Mouse (Mus musculus) hindbrain, embryonic 11.5 days (tissue): ENCODE data around the gene Cpeb3. TPM values are rescaled to one million over a fixed set of nuclear protein-coding genes. Genes with fewer than 3 reads are reported as not detected.

Experiments used
- ATAC-seq: fragments of 200-750 bp; cut with Nextera tagmentation; 2 replicates; pipeline ENCODE4 v1.8.0; 2017; ENCODE audit warnings: mild to moderate bottlenecking, moderate TSS enrichment, moderate library complexity; ENCODE audit not compliant: low FRiP score
- DNase-seq: peaks from one replicate; pipeline ENCODE4 v3.0.0-alpha.2; 2015; ENCODE audit warnings: low spot score
- H3K27ac ChIP-seq: fragments of 300-500 bp; sonication (generic); 2 replicates; pipeline ENCODE4 v1.5.1; 2014; ENCODE audit warnings: mild to moderate bottlenecking, low read depth, low read length
- H3K27me3 ChIP-seq: fragments of 300-500 bp; sonication (generic); 2 replicates; pipeline ENCODE4 v1.6.1; 2014; ENCODE audit warnings: mild to moderate bottlenecking, low read length, moderate library complexity, mixed read lengths; ENCODE audit not compliant: control insufficient read depth, insufficient read depth
- H3K36me3 ChIP-seq: fragments of 300-500 bp; sonication (generic); 2 replicates; pipeline ENCODE4 v1.6.1; 2014; ENCODE audit warnings: mild to moderate bottlenecking, low read length, moderate library complexity, mixed read lengths; ENCODE audit not compliant: control insufficient read depth, insufficient read depth
- H3K4me1 ChIP-seq: fragments of 300-500 bp; sonication (generic); replicated peaks from 2 replicates; pipeline ENCODE4 v1.6.1; 2014; ENCODE audit warnings: low read length, mixed read lengths; ENCODE audit not compliant: control insufficient read depth, insufficient read depth
- H3K4me2 ChIP-seq: fragments of 300-500 bp; sonication (generic); replicated peaks from 2 replicates; pipeline ENCODE4 v1.6.1; 2014; ENCODE audit warnings: mild to moderate bottlenecking, low read depth, low read length
- H3K4me3 ChIP-seq: fragments of 300-500 bp; sonication (generic); 2 replicates; pipeline ENCODE4 v1.5.1; 2014; ENCODE audit warnings: low read depth, low read length
- H3K9ac ChIP-seq: fragments of 300-500 bp; sonication (generic); 2 replicates; pipeline ENCODE4 v1.6.1; 2014; ENCODE audit warnings: low read depth, low read length
- H3K9me3 ChIP-seq: fragments of 300-500 bp; sonication (generic); 2 replicates; pipeline ENCODE4 v1.6.1; 2016; ENCODE audit warnings: low read length; ENCODE audit not compliant: control insufficient read depth
- WGBS: fragments of 180-500 bp; shearing (Covaris S2); extraction: QIAGEN DNeasy Blood & Tissue Kit; methylation state at CpG from one replicate; pipeline ENCODE4 v1.1.7; 2014; 5-methylcytosine and 5-hydroxymethylcytosine counted together
- polyA plus RNA-seq: library from polyadenylated mRNA; unstranded; fragments of >200 nt; fragmentation: Nextera tagmentation; extraction: Ambion mirVana; gene quantifications from 2 replicates; pipeline ENCODE4 v1.2.1, GENCODE M21; 2014

Gene Cpeb3
- polyA plus RNA-seq, 1 experiment from 2014 or later, result 4.9 TPM

- no peaks in the 10 kb centered on the region for H3K36me3 ChIP-seq
- DNase-seq, result no peak
- no peaks in the 10 kb centered on the region for H3K4me1 ChIP-seq
- no peak overlapping the region for H3K4me2 ChIP-seq
- WGBS, result 91% methylated on average over 4 of the region's 4 CpGs
- ATAC-seq, result no peak
- no peaks in the 10 kb centered on the region for H3K27me3 ChIP-seq
- no peak overlapping the region for H3K9ac ChIP-seq
- no peak overlapping the region for H3K4me3 ChIP-seq
- no peak overlapping the region for H3K27ac ChIP-seq
- H3K9me3 ChIP-seq, result no peaks in the 10 kb centered on the region
Measured at GRCm38 (mm10) chr19:37076646-37077045, 131.8 kb downstream of the Cpeb3 start.

GRCm38 (mm10) chr19:37076116-37076515, 132.3 kb downstream of the Cpeb3 start:
- no peak overlapping the region for H3K27ac ChIP-seq
- no peak overlapping the region for H3K4me3 ChIP-seq
- WGBS, result 69% methylated on average over 2 of the region's 2 CpGs
- H3K9me3 ChIP-seq, result no peaks in the 10 kb centered on the region
- H3K36me3 ChIP-seq, result no peaks in the 10 kb centered on the region
- no peak overlapping the region for H3K4me2 ChIP-seq
- no peak overlapping the region for H3K9ac ChIP-seq
- DNase-seq, result no peak
- no peaks in the 10 kb centered on the region for H3K27me3 ChIP-seq
- ATAC-seq, result no peak
- H3K4me1 ChIP-seq, result no peaks in the 10 kb centered on the region

DNA sequence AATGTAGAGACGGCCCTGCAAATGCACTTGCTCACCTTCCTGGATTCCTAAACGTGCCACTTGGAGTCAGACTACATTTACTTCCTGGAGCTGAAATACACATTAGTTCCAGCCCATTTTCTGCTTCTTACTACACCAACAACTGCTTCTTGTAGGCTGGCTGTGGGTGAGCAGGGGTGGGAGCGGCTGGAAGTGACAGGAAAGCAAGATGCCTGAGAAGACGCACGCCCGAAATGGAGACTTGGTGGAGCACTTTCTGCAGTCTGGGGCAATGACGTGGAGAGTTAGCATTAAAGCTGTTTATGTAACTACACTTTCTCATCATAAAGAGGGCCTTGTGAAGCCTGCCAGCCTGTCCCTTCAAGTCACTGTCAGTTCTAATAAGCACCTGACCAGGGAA, 132.7 kb downstream of the Cpeb3 start:
- no peak for DNase-seq
- no peaks in the 10 kb centered on the region for H3K36me3 ChIP-seq
- H3K4me2 ChIP-seq, result no peak overlapping the region
- H3K4me1 ChIP-seq, result no peaks in the 10 kb centered on the region
- H3K9me3 ChIP-seq, result no peaks in the 10 kb centered on the region
- H3K27ac ChIP-seq, result no peak overlapping the region
- no peak for ATAC-seq
- H3K9ac ChIP-seq, result no peak overlapping the region
- WGBS, result 71% methylated on average over 7 of the region's 7 CpGs
- H3K4me3 ChIP-seq, result no peak overlapping the region
- H3K27me3 ChIP-seq, result no peaks in the 10 kb centered on the region

GRCm38 (mm10) chr19:37074726-37075125, 133.7 kb downstream of the Cpeb3 start:
- Histone ChIP-seq H3K27me3 (no peaks in the 10 kb centered on the region), H3K4me3 (no peak overlapping the region), H3K4me2 (no peak overlapping the region), H3K4me1 (no peaks in the 10 kb centered on the region), H3K9ac (no peak overlapping the region), H3K27ac (no peak overlapping the region), H3K9me3 (no peaks in the 10 kb centered on the region), H3K36me3 (no peaks in the 10 kb centered on the region)
- no peak for ATAC-seq
- 77% methylated on average over 5 of the region's 5 CpGs for whole genome bisulfite sequencing
- no peak for DNase-seq

DNA sequence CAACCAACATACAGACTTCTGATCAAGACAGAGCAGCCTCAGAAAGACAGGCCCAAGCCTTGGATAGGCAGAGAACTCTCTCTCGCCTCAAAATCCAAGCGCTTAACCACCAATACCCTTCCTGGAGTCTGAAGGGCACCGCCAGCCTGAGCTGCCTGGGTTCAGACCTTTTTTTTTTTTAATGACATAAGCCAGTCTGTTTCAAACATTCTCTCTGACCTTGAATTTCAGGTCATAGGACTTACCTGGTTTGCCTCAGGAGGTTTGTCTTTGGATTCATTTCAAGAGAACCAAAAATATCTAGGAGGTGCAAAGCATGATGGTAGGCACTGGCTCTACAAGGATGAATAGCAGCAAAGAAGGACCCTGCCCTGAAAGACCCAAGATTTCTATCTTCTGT, 134.1 kb downstream of the Cpeb3 start:
- Histone ChIP-seq H3K9me3 (no peaks in the 10 kb centered on the region), H3K27me3 (no peaks in the 10 kb centered on the region), H3K27ac (no peak overlapping the region), H3K36me3 (no peaks in the 10 kb centered on the region), H3K4me1 (no peaks in the 10 kb centered on the region), H3K9ac (no peak overlapping the region), H3K4me2 (no peak overlapping the region), H3K4me3 (no peak overlapping the region)
- ATAC-seq (no peak), DNase-seq (no peak)
- WGBS, result 94% methylated on average over 3 of the region's 3 CpGs

DNA sequence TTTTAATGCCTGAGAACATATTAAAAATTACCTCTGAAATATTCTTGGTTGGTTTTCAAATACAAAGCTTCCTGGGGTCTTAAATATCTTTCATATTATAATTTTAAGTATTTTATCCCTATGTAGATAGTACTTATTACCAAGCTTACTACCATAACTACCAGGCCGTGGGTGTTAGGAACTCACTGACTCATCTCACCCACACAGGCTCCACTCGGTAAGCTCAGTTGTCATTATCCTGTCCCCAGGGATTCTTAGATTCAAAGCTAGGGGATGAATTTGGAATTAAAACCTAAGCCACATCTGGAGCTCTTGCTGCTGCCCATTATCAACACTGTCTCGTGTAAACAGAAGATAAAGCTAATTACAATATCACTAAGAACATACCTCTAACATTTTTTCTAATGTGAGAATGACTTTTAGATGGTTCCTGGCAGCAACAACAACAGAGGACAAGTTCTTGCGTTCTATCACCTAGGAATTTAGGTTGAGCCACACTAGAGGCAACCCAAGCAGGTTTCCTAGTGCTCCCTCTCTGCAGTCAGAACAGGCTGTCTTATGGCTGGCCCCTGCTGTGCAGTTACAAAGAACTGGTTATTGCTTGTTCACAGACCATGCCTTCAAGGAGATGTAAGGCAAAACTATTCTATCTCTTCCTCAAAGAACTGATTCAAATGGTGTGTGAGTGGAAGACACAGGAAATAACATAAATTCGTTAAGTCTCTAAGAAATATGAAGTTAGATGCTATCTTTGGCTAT, 135.4 kb downstream of the Cpeb3 start:
- H3K4me2 ChIP-seq, result no peak overlapping the region
- H3K9me3 ChIP-seq, result no peaks in the 10 kb centered on the region
- H3K27ac ChIP-seq, result no peak overlapping the region
- H3K9ac ChIP-seq, result no peak overlapping the region
- H3K36me3 ChIP-seq, result no peaks in the 10 kb centered on the region
- no peak for DNase-seq
- H3K4me1 ChIP-seq, result no peaks in the 10 kb centered on the region
- no peak for ATAC-seq
- H3K4me3 ChIP-seq, result no peak overlapping the region
- H3K27me3 ChIP-seq, result no peaks in the 10 kb centered on the region
- WGBS, result 59% methylated on average over 5 of the region's 5 CpGs

GRCm38 (mm10) chr19:37069243-37069642, 139.2 kb downstream of the Cpeb3 start:
- Histone ChIP-seq H3K4me2 (no peak overlapping the region), H3K27me3 (no peaks in the 10 kb centered on the region), H3K4me1 (no peaks in the 10 kb centered on the region), H3K9ac (no peak overlapping the region), H3K9me3 (no peaks in the 10 kb centered on the region), H3K36me3 (no peaks in the 10 kb centered on the region), H3K27ac (no peak overlapping the region), H3K4me3 (no peak overlapping the region)
- ATAC-seq, result no peak
- no peak for DNase-seq
- 82% methylated on average over 4 of the region's 4 CpGs for WGBS

DNA sequence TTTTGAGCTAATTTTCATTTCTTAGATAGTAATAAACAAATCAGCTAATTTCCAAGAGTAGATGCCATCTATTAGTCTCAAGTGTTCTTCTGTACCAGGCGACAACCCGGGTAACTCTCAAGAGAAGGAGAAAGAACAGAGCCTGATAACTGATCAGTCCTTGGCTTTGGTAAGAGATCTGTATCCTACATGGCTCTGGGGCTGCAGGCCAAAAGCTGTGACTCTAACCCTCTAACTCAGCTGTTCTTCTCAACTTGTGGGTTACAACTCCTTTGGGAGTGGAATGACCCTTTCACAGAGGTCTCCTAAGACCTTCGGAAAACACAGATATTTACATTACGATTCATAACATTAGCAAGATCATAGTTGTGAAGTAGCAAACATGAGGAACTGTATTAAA, 148.3 kb downstream of the Cpeb3 start:
- Histone ChIP-seq H3K4me1 (no peaks in the 10 kb centered on the region), H3K36me3 (no peaks in the 10 kb centered on the region), H3K4me3 (no peak overlapping the region), H3K9ac (no peak overlapping the region), H3K27me3 (no peaks in the 10 kb centered on the region), H3K9me3 (no peaks in the 10 kb centered on the region), H3K4me2 (no peak overlapping the region), H3K27ac (no peak overlapping the region)
- no peak for ATAC-seq
- no peak for DNase-seq
- 92% methylated on average over 4 of the region's 4 CpGs for WGBS

GRCm38 (mm10) chr19:37059623-37060022, 148.8 kb downstream of the Cpeb3 start:
- H3K9ac ChIP-seq, result no peak overlapping the region
- H3K27me3 ChIP-seq, result no peaks in the 10 kb centered on the region
- DNase-seq (no peak), ATAC-seq (no peak)
- no peak overlapping the region for H3K4me3 ChIP-seq
- H3K4me2 ChIP-seq, result no peak overlapping the region
- H3K27ac ChIP-seq, result no peak overlapping the region
- 80% methylated on average over 2 of the region's 2 CpGs for WGBS
- no peaks in the 10 kb centered on the region for H3K4me1 ChIP-seq
- no peaks in the 10 kb centered on the region for H3K9me3 ChIP-seq
- H3K36me3 ChIP-seq, result no peaks in the 10 kb centered on the region
